Mouse (Mus musculus) frontal cortex, postnatal 14 days (tissue): Measurements from ENCODE around the gene Slfn3.
"Not testable (repeated sequence)": the region's sequence is repeated elsewhere in the genome, so short reads cannot be mapped to it uniquely, and the experiment has no call there.

Source experiments
- DNase-seq, 2 experiments: peaks; one replicate each; pipeline ENCODE4 v3.0.0; 2022; ENCODE audit warnings: low spot score in 2 of 2

Slfn3 gene

GRCm38 (mm10) chr11:83191134-83191893 is at the start of gene Slfn3:
Gene Slfn3 (plus strand): TSS chr11:83191330.
- DNase-seq = no peak

DNA sequence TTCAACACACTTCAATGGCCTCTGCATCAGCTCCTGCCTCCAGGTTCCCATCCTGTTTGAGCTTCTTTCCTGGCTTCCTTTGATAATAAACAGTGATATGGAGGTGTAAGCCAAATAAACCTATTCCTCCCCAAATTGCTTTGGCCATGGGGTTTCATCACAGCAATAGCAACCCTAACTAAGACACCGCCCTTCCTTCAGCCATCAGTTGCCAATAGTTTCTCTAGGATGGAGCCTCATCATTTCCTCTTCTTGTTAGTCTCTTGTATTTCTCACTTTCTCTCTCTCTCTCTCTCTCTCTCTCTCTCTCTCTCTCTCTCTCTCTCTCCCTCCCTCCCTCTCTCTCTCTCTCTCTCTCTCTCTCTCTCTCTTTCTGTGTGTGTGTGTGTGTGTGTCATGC is 42.2 kb upstream of the Slfn3 start:
- not testable (repeated sequence) for DNase-seq

DNA sequence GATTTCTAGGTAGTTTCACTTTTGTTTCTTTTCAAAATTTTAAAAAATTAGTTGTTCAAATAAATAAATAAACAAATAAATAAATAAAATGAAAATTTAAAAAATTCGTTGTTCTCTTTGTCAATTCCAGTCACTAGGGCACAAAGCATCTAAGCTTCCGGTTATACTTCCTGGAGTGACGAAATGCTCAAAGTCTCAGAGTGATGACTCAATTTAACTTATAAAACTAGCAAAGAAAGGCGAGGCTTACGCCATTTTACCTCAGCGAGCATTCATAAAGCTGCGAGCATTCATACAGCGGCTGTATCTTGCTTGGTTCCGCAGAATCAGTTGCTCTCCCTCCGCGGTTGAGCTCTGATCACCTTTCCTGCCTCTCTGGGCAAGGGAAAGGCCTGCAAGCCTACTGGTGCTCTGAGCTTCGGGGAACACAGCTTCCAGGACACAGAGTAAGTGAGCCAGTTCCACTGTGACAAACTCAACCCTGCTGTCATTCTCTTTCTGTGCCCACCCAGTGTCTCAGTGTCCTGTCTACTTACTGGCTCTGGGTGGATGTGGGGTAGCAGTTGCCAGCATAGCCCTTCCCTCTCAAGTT is 16.1 kb upstream of the Slfn3 start, which contains the start of gene Slfn4:
Gene Slfn4 (plus strand): TSS at position 239 of the 592 bp plus-strand sequence.
- no peak for DNase-seq

- no peak for DNase-seq
These were observed 871 bp downstream of the Slfn3 start for GRCm38 (mm10) chr11:83192001-83192400.

- DNase-seq = no peak
These were observed 13.9 kb downstream of the Slfn3 start for GRCm38 (mm10) chr11:83205002-83205401.

DNA sequence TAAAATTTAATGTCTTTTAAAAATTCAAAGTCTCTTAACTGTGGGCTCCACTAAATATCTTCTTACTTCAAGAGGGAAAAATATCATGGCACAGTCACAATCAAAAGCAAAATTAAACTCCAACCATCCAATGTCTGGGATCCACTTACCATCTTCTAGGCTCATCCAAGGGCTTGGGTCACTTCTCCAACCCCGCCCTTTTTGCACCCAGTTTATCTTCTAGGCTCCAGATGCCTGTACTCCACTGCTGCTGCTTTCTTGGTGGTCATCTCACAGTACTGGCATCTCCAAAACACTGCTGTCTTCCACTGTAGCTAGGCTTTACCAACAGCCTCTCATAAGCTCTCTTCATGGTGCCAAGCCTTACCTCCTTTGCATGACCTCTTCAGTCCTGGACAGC is 25.0 kb downstream of the Slfn3 start:
- no peak for DNase-seq

- DNase-seq = no peak
These were observed 30.3 kb downstream of the Slfn3 start for GRCm38 (mm10) chr11:83221328-83221877.

DNA sequence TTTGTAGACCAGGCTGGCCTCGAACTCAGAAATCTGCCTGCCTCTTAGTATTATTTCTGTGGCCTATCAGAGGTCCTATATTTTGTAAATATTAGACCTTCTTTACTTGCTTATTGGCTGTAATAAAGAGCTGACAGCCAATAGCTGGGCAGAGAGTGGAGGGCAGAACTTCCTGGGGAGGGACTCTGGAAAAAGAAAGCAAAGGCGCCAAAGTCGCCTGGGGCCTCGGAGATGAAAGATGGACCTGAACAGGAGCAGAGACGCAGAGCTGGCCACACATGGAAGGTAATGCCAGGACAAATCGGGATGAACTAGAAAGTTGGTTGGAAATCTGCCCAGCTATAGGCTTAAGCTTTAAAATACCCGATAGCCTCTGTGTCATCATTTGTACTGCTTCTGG is 32.2 kb downstream of the Slfn3 start:
- DNase-seq = no peak

- DNase-seq = not testable (repeated sequence)
These were observed 32.7 kb downstream of the Slfn3 start for GRCm38 (mm10) chr11:83223793-83224192.

- DNase-seq = no peak
These were observed 33.1 kb downstream of the Slfn3 start for GRCm38 (mm10) chr11:83224217-83224616.

DNA sequence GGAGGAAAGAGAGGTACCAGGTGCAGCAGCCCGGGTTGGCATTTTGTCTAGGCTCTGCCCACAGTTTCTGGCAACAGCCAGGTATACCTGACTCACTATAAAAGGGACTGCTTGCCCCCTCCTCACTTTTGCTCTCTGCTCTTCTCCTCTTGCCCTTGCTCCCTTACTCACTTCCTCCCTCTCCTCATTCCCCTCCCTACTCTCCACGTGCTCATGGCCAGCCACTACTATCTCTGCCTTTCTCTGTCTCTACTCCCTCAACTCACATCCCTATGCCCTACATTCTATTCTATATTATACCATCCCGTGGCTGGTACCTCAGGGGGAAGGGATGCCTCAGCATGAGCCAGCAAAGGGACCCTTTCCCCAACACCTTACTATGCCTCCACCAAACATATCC is 33.6 kb downstream of the Slfn3 start:
- no peak for DNase-seq

DNA sequence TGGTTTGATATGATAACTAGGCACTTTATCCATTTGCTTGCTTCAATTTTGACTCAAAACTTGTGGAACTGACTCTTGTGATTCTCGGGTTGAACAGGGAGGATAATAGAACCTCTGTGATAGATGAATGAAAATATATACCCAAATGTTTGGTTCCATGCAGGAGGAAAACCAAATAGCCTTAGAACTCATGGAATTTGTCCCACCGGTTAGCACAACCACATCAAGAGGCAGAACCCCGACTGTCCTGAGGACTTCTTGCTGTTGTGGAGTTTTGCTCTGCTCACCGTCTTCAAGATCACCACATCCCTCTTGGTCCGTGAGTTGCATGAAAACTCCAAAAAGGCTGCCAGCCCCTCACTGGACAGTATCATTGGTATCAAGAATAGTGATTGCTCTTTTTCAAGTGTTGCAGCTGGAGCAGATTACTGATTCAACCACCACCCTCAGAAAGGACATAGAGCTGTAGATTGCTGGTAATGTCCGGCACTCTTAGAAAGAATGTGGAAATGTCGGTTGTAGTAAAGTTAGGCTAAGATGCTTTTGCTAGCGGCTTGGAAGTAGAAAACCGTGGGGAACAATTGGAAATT is 34.3 kb downstream of the Slfn3 start:
- no peak for DNase-seq

- DNase-seq = no peak
These were observed 37.0 kb downstream of the Slfn3 start for GRCm38 (mm10) chr11:83227926-83228723.

- DNase-seq = no peak
These were observed 39.8 kb downstream of the Slfn3 start for GRCm38 (mm10) chr11:83230966-83231365.

DNA sequence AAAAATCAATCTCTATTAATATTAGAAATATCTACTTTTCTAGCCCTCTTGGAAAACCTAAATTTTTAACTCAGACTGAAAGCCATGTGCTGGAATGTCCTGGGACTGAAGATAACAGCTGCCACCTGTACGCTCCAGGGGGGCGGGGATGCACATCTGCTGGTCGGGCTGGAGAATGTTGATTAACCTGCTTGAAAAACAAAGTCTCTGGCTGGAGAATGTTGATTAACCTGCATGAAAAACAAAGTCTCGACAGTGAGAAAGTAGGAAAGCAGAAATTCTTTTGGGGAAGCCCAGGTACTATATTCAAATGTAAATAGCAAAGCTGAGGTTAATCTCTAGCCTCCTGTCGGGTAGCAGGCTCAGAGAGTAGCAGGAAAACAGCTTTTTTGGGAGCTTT is 42.5 kb downstream of the Slfn3 start:
- not testable (repeated sequence) for DNase-seq

GRCm38 (mm10) chr11:83237390-83237789 is 46.3 kb downstream of the Slfn3 start:
- DNase-seq = not testable (repeated sequence)

DNA sequence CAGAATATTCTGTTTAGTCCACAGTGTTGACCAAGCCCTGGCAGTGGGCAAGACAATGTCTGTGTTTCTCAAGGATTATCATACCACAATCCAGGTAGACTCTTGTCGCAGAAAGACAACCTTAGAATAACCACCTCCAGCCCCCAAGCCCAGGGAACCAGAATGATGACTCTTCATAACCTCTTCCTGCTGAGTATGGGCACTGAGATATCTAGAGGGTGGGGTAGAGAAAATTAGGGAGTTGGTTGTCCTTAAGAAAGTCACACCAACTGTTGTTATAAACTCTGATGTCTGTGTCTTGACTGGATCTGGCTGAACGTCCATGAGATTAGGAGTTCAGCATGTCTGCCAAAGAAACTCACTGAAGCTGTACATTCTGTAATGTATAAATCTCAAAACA is 47.3 kb downstream of the Slfn3 start:
- DNase-seq = no peak

GRCm38 (mm10) chr11:83239811-83240210 is 48.7 kb downstream of the Slfn3 start:
- DNase-seq = no peak

DNA sequence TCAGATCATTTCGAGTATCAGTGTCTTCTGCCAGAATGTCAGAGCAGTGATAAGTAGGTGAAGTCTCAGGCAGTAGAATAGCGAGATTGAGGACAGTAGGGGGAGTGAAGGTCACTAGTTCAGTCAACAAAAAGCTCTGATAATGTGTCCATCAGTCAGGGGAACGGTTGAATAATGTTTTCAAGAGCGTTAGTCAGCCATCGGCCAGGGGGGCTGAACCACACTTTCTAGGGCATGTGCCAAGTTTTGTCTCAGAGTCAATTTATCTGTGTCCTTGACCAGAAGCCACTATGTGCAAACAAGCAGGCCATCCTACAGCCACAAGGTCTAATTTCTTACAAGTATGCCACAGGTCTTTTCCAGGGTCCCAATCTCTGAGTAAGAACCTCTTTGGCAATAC is 66.1 kb downstream of the Slfn3 start:
- not testable (repeated sequence) for DNase-seq

DNA sequence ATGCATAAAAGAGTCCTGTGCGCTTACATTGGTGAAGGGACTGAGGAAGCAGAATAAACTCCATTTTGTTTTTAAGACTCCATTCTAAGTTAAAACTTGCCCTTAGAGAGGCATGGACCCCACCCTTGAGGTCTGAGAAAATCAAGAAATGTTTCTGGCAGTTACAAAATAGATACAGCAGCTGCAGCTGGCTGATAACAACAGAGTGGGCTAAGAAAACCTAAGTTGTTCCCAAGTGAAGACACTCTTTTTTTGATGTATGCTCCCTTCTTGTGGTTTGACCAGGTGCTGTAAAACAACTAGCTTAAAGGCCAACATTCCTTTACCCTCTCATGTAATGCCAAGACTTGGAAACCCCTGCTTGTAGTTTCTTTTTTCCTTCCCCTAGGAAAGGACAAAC is 71.5 kb downstream of the Slfn3 start:
- no peak for DNase-seq

GRCm38 (mm10) chr11:83263146-83263545 is 72.0 kb downstream of the Slfn3 start:
- DNase-seq = no peak
